Mouse (Mus musculus) kidney, postnatal 0 days (tissue): ENCODE measurements around the gene Smoc2. TPM values are rescaled to one million over a fixed set of nuclear protein-coding genes. Genes with fewer than 3 reads are reported as not detected.

Experiments
- ATAC-seq: fragments of 200-750 bp; cut with Nextera tagmentation; replicated peaks from 2 replicates; pipeline ENCODE4 v1.8.0; 2017; ENCODE audit warnings: low read depth, moderate number of reproducible peaks, moderate TSS enrichment, moderate library complexity; ENCODE audit not compliant: low FRiP score
- DNase-seq: peaks from one replicate; pipeline ENCODE4 v3.0.0-alpha.2; 2016; ENCODE audit warnings: low spot score
- H3K27ac ChIP-seq: fragments of 300-500 bp; sonication (generic); 2 replicates; pipeline ENCODE4 v1.5.1; 2014; ENCODE audit warnings: mild to moderate bottlenecking
- H3K27me3 ChIP-seq: fragments of 300-500 bp; sonication (generic); 2 replicates; pipeline ENCODE4 v1.6.1; 2014; ENCODE audit warnings: low read length, mixed read lengths; ENCODE audit not compliant: insufficient read depth
- H3K36me3 ChIP-seq: fragments of 300-500 bp; sonication (generic); 2 replicates; pipeline ENCODE4 v1.6.1; 2014; ENCODE audit warnings: low read length, mixed read lengths; ENCODE audit not compliant: insufficient read depth
- H3K4me1 ChIP-seq: fragments of 300-500 bp; sonication (generic); replicated peaks from 2 replicates; pipeline ENCODE4 v1.6.1; 2014; ENCODE audit warnings: antibody characterized with exemption, low read length, mixed read lengths; ENCODE audit not compliant: insufficient read depth
- H3K4me2 ChIP-seq: fragments of 300-500 bp; sonication (generic); 2 replicates; pipeline ENCODE4 v1.6.1; 2014; ENCODE audit warnings: mild to moderate bottlenecking, low read length, moderate library complexity, mixed read lengths
- H3K4me3 ChIP-seq: fragments of 300-500 bp; sonication (generic); replicated peaks from 2 replicates; pipeline ENCODE4 v1.5.1; 2014; ENCODE audit warnings: low read depth, low read length
- H3K9ac ChIP-seq: fragments of 300-500 bp; sonication (generic); 2 replicates; pipeline ENCODE4 v1.6.1; 2014; ENCODE audit warnings: low read depth, low read length
- H3K9me3 ChIP-seq: fragments of 300-500 bp; sonication (generic); replicated peaks from 2 replicates; pipeline ENCODE4 v1.6.1; 2016; ENCODE audit warnings: low read length, inconsistent platforms, mixed read lengths
- CTCF ChIP-seq: IDR thresholded peaks from 2 replicates; pipeline ENCODE4 v1.5.1; 2016; ENCODE audit warnings: antibody characterized with exemption, low read depth, mild to moderate bottlenecking, moderate library complexity
- WGBS: fragments of 180-500 bp; shearing (Covaris S2); extraction: QIAGEN DNeasy Blood & Tissue Kit; methylation state at CpG from one replicate; pipeline ENCODE4 v1.1.7; 2014; 5-methylcytosine and 5-hydroxymethylcytosine counted together
- polyA plus RNA-seq: library from polyadenylated mRNA; unstranded; fragments of >200 nt; fragmentation: Nextera tagmentation; extraction: Ambion mirVana; gene quantifications from 2 replicates; pipeline ENCODE4 v1.2.1, GENCODE M21; 2015

The Smoc2 gene
- polyA plus RNA-seq, 1 experiment from 2014 or later, result 57.5 TPM

- WGBS, result 71% methylated on average over 10 of the region's 10 CpGs
- no peak for TF ChIP-seq CTCF
- no peak overlapping the region for H3K4me3 ChIP-seq
Observed at GRCm38 (mm10) chr17:14239960-14240359, 39.3 kb upstream of the Smoc2 start.

DNA sequence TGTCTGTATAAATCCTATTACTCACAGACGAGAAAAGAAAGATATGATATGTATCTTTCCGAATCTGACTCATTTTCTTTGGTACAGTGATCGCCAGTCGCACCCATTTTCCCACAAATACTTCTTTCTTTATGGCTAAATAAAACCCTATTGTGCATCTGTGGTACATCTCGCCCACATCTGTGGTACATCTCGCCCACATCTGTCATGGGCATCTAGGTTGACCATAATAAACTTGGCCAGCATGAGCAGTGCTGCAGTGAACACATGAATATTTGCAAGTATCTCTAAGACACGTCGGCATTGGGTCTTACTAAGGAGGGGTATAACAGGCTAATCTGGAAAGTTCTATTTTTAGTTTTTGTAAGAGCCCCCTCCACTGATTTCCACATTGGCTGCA is 36.7 kb upstream of the Smoc2 start:
- Histone ChIP-seq H3K9me3 (no peaks in the 10 kb centered on the region), H3K27ac (no peak overlapping the region), H3K27me3 (0 out of 2 replicates have a peak, but pooled peaks cover 4% of the 10 kb centered on the region), H3K4me3 (no peak overlapping the region), H3K4me1 (no peaks in the 10 kb centered on the region), H3K9ac (no peak overlapping the region), H3K4me2 (no peak overlapping the region), H3K36me3 (no peaks in the 10 kb centered on the region)
- TF ChIP-seq CTCF, result no peak
- no peak for DNase-seq
- 91% methylated on average over 8 of the region's 8 CpGs for WGBS
- no peak for ATAC-seq

More at GRCm38 (mm10) chr17:14239960-14240359, 39.3 kb upstream of the Smoc2 start:
- DNase-seq (no peak), ATAC-seq (no peak)
- Histone ChIP-seq H3K36me3 (no peaks in the 10 kb centered on the region), H3K9me3 (no peaks in the 10 kb centered on the region), H3K27ac (no peak overlapping the region), H3K27me3 (0 out of 2 replicates have a peak, but pooled peaks cover 4% of the 10 kb centered on the region), H3K4me1 (no peaks in the 10 kb centered on the region), H3K9ac (no peak overlapping the region), H3K4me2 (no peak overlapping the region)

- DNase-seq (no peak), ATAC-seq (no peak)
- H3K4me1 ChIP-seq, result no peaks in the 10 kb centered on the region
- H3K9ac ChIP-seq, result no peak overlapping the region
- H3K4me3 ChIP-seq, result no peak overlapping the region
- H3K4me2 ChIP-seq, result no peak overlapping the region
- 64% methylated on average over 11 of the region's 11 CpGs for WGBS
- no peaks in the 10 kb centered on the region for H3K36me3 ChIP-seq
- no peaks in the 10 kb centered on the region for H3K9me3 ChIP-seq
- H3K27ac ChIP-seq, result no peak overlapping the region
- TF ChIP-seq CTCF, result no peak
- H3K27me3 ChIP-seq, result 0 out of 2 replicates have a peak, but pooled peaks cover 4% of the 10 kb centered on the region
Observed at GRCm38 (mm10) chr17:14244195-14244965, 34.9 kb upstream of the Smoc2 start.

DNA sequence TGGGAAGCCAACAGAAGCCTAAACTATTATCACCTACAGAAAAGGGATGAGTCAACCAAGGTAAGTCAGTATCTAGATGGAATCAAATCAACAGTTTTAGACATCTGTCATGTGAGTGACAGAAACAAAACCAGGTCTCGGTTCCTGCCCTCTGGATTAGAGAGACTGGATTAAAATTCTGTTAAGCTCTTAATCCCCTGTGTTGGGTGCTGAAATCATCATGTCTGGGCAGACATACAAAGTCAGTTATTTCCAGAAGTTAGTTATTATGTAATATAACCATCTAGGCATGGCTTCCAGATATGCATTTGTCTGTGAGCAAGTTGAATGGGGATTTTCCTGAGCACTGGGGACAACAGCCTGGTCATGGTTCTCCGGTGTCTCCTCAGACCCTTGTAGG is 33.0 kb upstream of the Smoc2 start:
- Histone ChIP-seq H3K9me3 (no peaks in the 10 kb centered on the region), H3K4me2 (no peak overlapping the region), H3K27ac (no peak overlapping the region), H3K4me1 (no peaks in the 10 kb centered on the region), H3K4me3 (no peak overlapping the region), H3K36me3 (no peaks in the 10 kb centered on the region), H3K27me3 (no peaks in the 10 kb centered on the region), H3K9ac (no peak overlapping the region)
- 93% methylated on average over 2 of the region's 2 CpGs for WGBS
- TF ChIP-seq CTCF, result no peak
- no peak for DNase-seq
- ATAC-seq, result no peak

- 91% methylated on average over 8 of the region's 8 CpGs for WGBS
- Histone ChIP-seq H3K27me3 (no peaks in the 10 kb centered on the region), H3K27ac (no peak overlapping the region), H3K9me3 (no peaks in the 10 kb centered on the region), H3K4me2 (no peak overlapping the region), H3K4me1 (no peaks in the 10 kb centered on the region), H3K36me3 (no peaks in the 10 kb centered on the region), H3K9ac (no peak overlapping the region), H3K4me3 (no peak overlapping the region)
- no peak for TF ChIP-seq CTCF
- ATAC-seq (no peak), DNase-seq (no peak)
Observed at GRCm38 (mm10) chr17:14247931-14248330, 31.4 kb upstream of the Smoc2 start.

DNA sequence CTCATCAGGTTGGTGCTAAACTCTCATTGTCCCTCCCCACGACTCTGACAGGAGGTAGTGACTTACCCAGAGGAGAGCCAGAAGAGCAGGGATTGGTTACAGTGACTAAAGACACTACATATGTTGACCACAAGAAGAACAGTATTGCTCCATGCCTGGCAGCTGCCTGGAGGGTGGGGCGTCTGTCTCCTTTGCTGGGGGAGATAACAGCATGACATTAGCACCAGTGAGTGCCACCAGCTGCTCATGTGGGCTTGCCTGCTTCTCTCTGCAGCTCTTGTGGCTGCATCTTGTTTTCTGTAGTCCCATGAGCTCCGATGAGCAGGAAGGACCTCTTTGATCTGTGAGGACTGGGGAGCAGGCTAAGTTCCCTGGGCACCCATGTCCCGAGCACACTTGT is 29.7 kb upstream of the Smoc2 start:
- no peaks in the 10 kb centered on the region for H3K27me3 ChIP-seq
- H3K27ac ChIP-seq, result no peak overlapping the region
- DNase-seq, result no peak
- no peaks in the 10 kb centered on the region for H3K36me3 ChIP-seq
- H3K4me1 ChIP-seq, result no peaks in the 10 kb centered on the region
- no peak for ATAC-seq
- TF ChIP-seq CTCF, result no peak
- H3K9ac ChIP-seq, result no peak overlapping the region
- no peaks in the 10 kb centered on the region for H3K9me3 ChIP-seq
- no peak overlapping the region for H3K4me3 ChIP-seq
- 51% methylated on average over 4 of the region's 4 CpGs for WGBS
- no peak overlapping the region for H3K4me2 ChIP-seq
